ENCODE assay signal across 8 mouse cellular contexts in genomic region chr6:116266273-116267109, GRCm38 (mm10). TPM values are rescaled to one million over a fixed set of nuclear protein-coding genes. Genes with fewer than 3 reads are reported as not detected.
DNase-seq lines count a peak whose midpoint lies in the region; ATAC-seq and TF ChIP-seq lines count a peak whose summit lies in the region.

No protein-coding gene starts in this region.

- intact Hi-C loops in heart, adult 2 months (cut with DNase I) = no loop called here

- 0 out of 2 replicates have a peak, but pooled peaks cover 2% of the 10 kb centered on the region for H3K79me2 ChIP-seq in heart, adult 2 months (replicated peaks; ENCODE audit: control insufficient read depth, insufficient read depth, low read length)

- ATAC-seq in heart, embryonic 14.5 days (ENCODE audit: insufficient number of reproducible peaks, insufficient read depth, low FRiP score, low read depth) = no peak
- no peak; the same call in 1 of the 2 replicates for ATAC-seq in liver, embryonic 11.5 days (replicated peaks; ENCODE audit: low FRiP score)
- ATAC-seq in neural tube, embryonic 14.5 days (ENCODE audit: low read depth) = peak; percentile 36

- no peak for TF ChIP-seq CTCF in heart, adult 2 months (IDR thresholded peaks at IDR 0.05)
- TF ChIP-seq CTCF in ES-Bruce4 (IDR thresholded peaks at IDR 0.05; ENCODE audit: low read depth, low read length) = no peak

- H3K9ac ChIP-seq in heart, embryonic 14.5 days (ENCODE audit: low read length) = no peak overlapping the region
- H3K9ac ChIP-seq in heart, adult 2 months (ENCODE audit: low read depth, low read length) = no peak overlapping the region
- H3K9ac ChIP-seq in ES-Bruce4 (ENCODE audit: low read depth, poor library complexity, severe bottlenecking) = 0 out of 2 replicates have a peak overlapping the region, but pooled peaks have one; percentile 41
- peak overlapping the region; percentile 48 for H3K9ac ChIP-seq in liver, embryonic 11.5 days (ENCODE audit: low read depth, low read length)
- no peak overlapping the region for H3K9ac ChIP-seq in neural tube, embryonic 14.5 days (replicated peaks; ENCODE audit: low read depth, low read length)

- no peak for DNase-seq in heart, adult 2 months
- DNase-seq in forebrain, embryonic 10.5 days (ENCODE audit: extremely low spot score, low spot score) = peak; percentile 77
- peak; percentile 38 for DNase-seq in liver, embryonic 11.5 days (ENCODE audit: low spot score)
- no peak for DNase-seq in ovary, postnatal 10 days (ENCODE audit: low spot score)
- no peak for DNase-seq in right cerebral cortex, adult 18-20 months

- no peak overlapping the region for H3K27ac ChIP-seq in heart, embryonic 14.5 days (replicated peaks in 1 of 2; ENCODE audit: control insufficient read depth in 1 of 2, insufficient read depth in 1 of 2, low read depth in 2 of 2, low read length in 2 of 2)
- H3K27ac ChIP-seq in heart, adult 2 months = no peak overlapping the region
- H3K27ac ChIP-seq in ES-Bruce4 (ENCODE audit: insufficient read depth, low read length) = no peak overlapping the region; the same call in 1 of the 2 replicates
- peak overlapping the region; percentile 85 for H3K27ac ChIP-seq in forebrain, embryonic 10.5 days
- peak overlapping the region; percentile 64 for H3K27ac ChIP-seq in liver, embryonic 11.5 days (ENCODE audit: low read depth, low read length)
- peak overlapping the region; percentile 44 for H3K27ac ChIP-seq in neural tube, embryonic 14.5 days (ENCODE audit: low read depth, low read length)

- no peak for TF ChIP-seq POLR2A in heart, adult 2 months (IDR thresholded peaks at IDR 0.05; ENCODE audit: insufficient read depth, low read depth, low read length)
- TF ChIP-seq POLR2A in ES-Bruce4 (IDR thresholded peaks at IDR 0.05; ENCODE audit: insufficient read depth, low read length) = no peak

- H3K9me3 ChIP-seq in heart, embryonic 14.5 days (ENCODE audit: control insufficient read depth, low read length) = no peaks in the 10 kb centered on the region
- H3K9me3 ChIP-seq in ES-Bruce4 (replicated peaks; ENCODE audit: control insufficient read depth, insufficient read depth, low read length, poor library complexity, severe bottlenecking) = no peaks in the 10 kb centered on the region
- no peaks in the 10 kb centered on the region for H3K9me3 ChIP-seq in forebrain, embryonic 10.5 days
- H3K9me3 ChIP-seq in liver, embryonic 11.5 days (ENCODE audit: control insufficient read depth, low read length) = no peaks in the 10 kb centered on the region
- no peaks in the 10 kb centered on the region for H3K9me3 ChIP-seq in neural tube, embryonic 14.5 days (ENCODE audit: control insufficient read depth, low read length)

- peak overlapping the region; percentile 48 for H3K4me2 ChIP-seq in heart, embryonic 14.5 days (ENCODE audit: low read length)
- peak overlapping the region; percentile 90 for H3K4me2 ChIP-seq in liver, embryonic 11.5 days
- H3K4me2 ChIP-seq in neural tube, embryonic 14.5 days (ENCODE audit: low read depth, low read length) = peak overlapping the region; percentile 40

- H3K4me3 ChIP-seq in heart, embryonic 14.5 days (ENCODE audit: control insufficient read depth in 1 of 2, insufficient read depth in 1 of 2, low read depth in 1 of 2, low read length in 2 of 2) = peak overlapping the region in 1 of 2 experiments; percentile 2; a peak in 1 of 4 replicates
- no peak overlapping the region for H3K4me3 ChIP-seq in heart, adult 2 months
- no peak overlapping the region for H3K4me3 ChIP-seq in ES-Bruce4 (ENCODE audit: low read depth, low read length)
- peak overlapping the region; percentile 71 for H3K4me3 ChIP-seq in forebrain, embryonic 10.5 days
- peak overlapping the region; percentile 29 for H3K4me3 ChIP-seq in liver, embryonic 11.5 days (ENCODE audit: low read depth, low read length)
- H3K4me3 ChIP-seq in neural tube, embryonic 14.5 days (ENCODE audit: low read depth, low read length) = peak overlapping the region; percentile 7; the same call in 1 of the 2 replicates

- no peaks in the 10 kb centered on the region for H3K27me3 ChIP-seq in heart, embryonic 14.5 days (ENCODE audit: control insufficient read depth, insufficient read depth, low read length)
- no peaks in the 10 kb centered on the region for H3K27me3 ChIP-seq in heart, adult 2 months (ENCODE audit: control insufficient read depth, insufficient read depth, low read length)
- no peaks in the 10 kb centered on the region for H3K27me3 ChIP-seq in ES-Bruce4 (ENCODE audit: control insufficient read depth, insufficient read depth, low read length, poor library complexity, severe bottlenecking)
- no peaks in the 10 kb centered on the region for H3K27me3 ChIP-seq in forebrain, embryonic 10.5 days (ENCODE audit: poor library complexity, severe bottlenecking)
- no peaks in the 10 kb centered on the region for H3K27me3 ChIP-seq in liver, embryonic 11.5 days (replicated peaks; ENCODE audit: control insufficient read depth, insufficient read depth, low read length)
- H3K27me3 ChIP-seq in neural tube, embryonic 14.5 days (ENCODE audit: control insufficient read depth, insufficient read depth, low read length) = no peaks in the 10 kb centered on the region

- peaks cover 5 to 6% of the 10 kb centered on the region in 2 experiments; a peak in 2 of 4 replicates for H3K4me1 ChIP-seq in heart, embryonic 14.5 days (ENCODE audit: control insufficient read depth in 2 of 2, insufficient read depth in 2 of 2, low read length in 2 of 2)
- no peaks in the 10 kb centered on the region for H3K4me1 ChIP-seq in heart, adult 2 months (ENCODE audit: control insufficient read depth, insufficient read depth, low read length)
- H3K4me1 ChIP-seq in ES-Bruce4 (ENCODE audit: control insufficient read depth, insufficient read depth, low read length) = peaks cover 5% of the 10 kb centered on the region
- peaks cover 32% of the 10 kb centered on the region for H3K4me1 ChIP-seq in forebrain, embryonic 10.5 days
- peaks cover 10% of the 10 kb centered on the region for H3K4me1 ChIP-seq in liver, embryonic 11.5 days (replicated peaks; ENCODE audit: control insufficient read depth, insufficient read depth, low read length)
- peaks cover 6% of the 10 kb centered on the region for H3K4me1 ChIP-seq in neural tube, embryonic 14.5 days (ENCODE audit: control insufficient read depth, insufficient read depth, low read length)

- no peak for TF ChIP-seq EP300 in heart, adult 2 months (IDR thresholded peaks at IDR 0.05; ENCODE audit: insufficient read depth, low read depth, low read length)
- no peak for TF ChIP-seq EP300 in ES-Bruce4 (IDR thresholded peaks at IDR 0.05; ENCODE audit: insufficient read depth, low read depth, low read length)

- WGBS in heart, embryonic 14.5 days = 24% methylated on average over 11 of the region's 11 CpGs
- whole genome bisulfite sequencing in heart, adult 2 months = 54% methylated on average over 11 of the region's 11 CpGs
- 16% methylated on average over 11 of the region's 11 CpGs for WGBS in forebrain, embryonic 10.5 days
- 28% methylated on average over 11 of the region's 11 CpGs for WGBS in liver, embryonic 11.5 days
- WGBS in neural tube, embryonic 14.5 days = 17% methylated on average over 11 of the region's 11 CpGs

- peaks cover 10% of the 10 kb centered on the region for H3K36me3 ChIP-seq in heart, embryonic 14.5 days (ENCODE audit: control insufficient read depth, insufficient read depth, low read length)
- no peaks in the 10 kb centered on the region for H3K36me3 ChIP-seq in heart, adult 2 months (ENCODE audit: control insufficient read depth, insufficient read depth, low read length)
- no peaks in the 10 kb centered on the region; the same call in 1 of the 2 replicates for H3K36me3 ChIP-seq in ES-Bruce4 (ENCODE audit: control insufficient read depth, insufficient read depth, low read length, poor library complexity, severe bottlenecking)
- peaks cover 10% of the 10 kb centered on the region for H3K36me3 ChIP-seq in forebrain, embryonic 10.5 days (replicated peaks)
- H3K36me3 ChIP-seq in liver, embryonic 11.5 days (ENCODE audit: control insufficient read depth, insufficient read depth, low read length) = no peaks in the 10 kb centered on the region
- 0 out of 2 replicates have a peak, but pooled peaks cover 11% of the 10 kb centered on the region for H3K36me3 ChIP-seq in neural tube, embryonic 14.5 days (ENCODE audit: control insufficient read depth, insufficient read depth, low read length)

RNA-seq across cellular contexts. Expression of gene Zfand4, which starts 2.5 kb away (rescaled TPM):
- polyA plus RNA-seq in heart, embryonic 14.5 days (2014; fragmentation: Nextera tagmentation; extraction: Ambion mirVana) = 3.4 and 3.5 TPM in 2 replicates
- total RNA-seq in heart, adult 2 months (2021) = 1 to 10 TPM; 3.2 to 4.0 TPM
- polyA plus RNA-seq in heart, adult 2 months (2012; rRNA removed) = 1.8 and 2.9 TPM in 2 replicates
- 4.3 and 7.0 TPM in 2 replicates for polyA plus RNA-seq in ES-Bruce4 (2011; ENCODE audit: insufficient read depth, insufficient read length, low read depth, missing spikeins)
- polyA plus RNA-seq in forebrain, embryonic 10.5 days (2016; fragmentation: Nextera tagmentation; extraction: Ambion mirVana) = 8.1 and 8.2 TPM in 2 replicates
- polyA plus RNA-seq in liver, embryonic 11.5 days (2014; fragmentation: Nextera tagmentation; extraction: Ambion mirVana) = 7.3 and 7.9 TPM in 2 replicates
- 6.7 and 7.3 TPM in 2 replicates for polyA plus RNA-seq in neural tube, embryonic 14.5 days (2014; fragmentation: Nextera tagmentation; extraction: Ambion mirVana)

RNA-seq across cellular contexts. Expression of gene Washc2, which starts 58.7 kb away (rescaled TPM):
- polyA plus RNA-seq in heart, embryonic 14.5 days (2014; fragmentation: Nextera tagmentation; extraction: Ambion mirVana) = 34.2 and 36.3 TPM in 2 replicates
- 10 to 100 TPM; 18.1 to 24.5 TPM for total RNA-seq in heart, adult 2 months (2021)
- polyA plus RNA-seq in heart, adult 2 months (2012; rRNA removed) = 17.7 and 25.4 TPM in 2 replicates
- 50.5 and 56.2 TPM in 2 replicates for polyA plus RNA-seq in ES-Bruce4 (2011; ENCODE audit: insufficient read depth, insufficient read length, low read depth, missing spikeins)
- polyA plus RNA-seq in forebrain, embryonic 10.5 days (2016; fragmentation: Nextera tagmentation; extraction: Ambion mirVana) = 47.5 and 49.2 TPM in 2 replicates
- 30.1 and 31.8 TPM in 2 replicates for polyA plus RNA-seq in liver, embryonic 11.5 days (2014; fragmentation: Nextera tagmentation; extraction: Ambion mirVana)
- 65.6 and 74.1 TPM in 2 replicates for polyA plus RNA-seq in neural tube, embryonic 14.5 days (2014; fragmentation: Nextera tagmentation; extraction: Ambion mirVana)

Comparison
In these comparisons a context has a peak if more than half of its experiments do, and no peak if none do; other contexts are left out.
1. H3K27ac ChIP-seq: peak in forebrain, embryonic 10.5 days (single experiment), liver, embryonic 11.5 days (single experiment) and neural tube, embryonic 14.5 days (single experiment); none in heart, embryonic 14.5 days (0 of 2), heart, adult 2 months (single experiment) and ES-Bruce4 (single experiment).
2. H3K4me2 ChIP-seq: peak in every context shown above with its lines; median percentile 90 in liver, embryonic 11.5 days; 48 in heart, embryonic 14.5 days; 40 in neural tube, embryonic 14.5 days.
3. H3K4me3 ChIP-seq: peak in forebrain, embryonic 10.5 days (single experiment), liver, embryonic 11.5 days (single experiment) and neural tube, embryonic 14.5 days (single experiment); none in heart, adult 2 months (single experiment) and ES-Bruce4 (single experiment).
4. H3K9ac ChIP-seq: peak in ES-Bruce4 (single experiment) and liver, embryonic 11.5 days (single experiment); none in heart, embryonic 14.5 days (single experiment), heart, adult 2 months (single experiment) and neural tube, embryonic 14.5 days (single experiment).
5. DNase-seq: peak in forebrain, embryonic 10.5 days (single experiment) and liver, embryonic 11.5 days (single experiment); none in heart, adult 2 months (0 of 2), ovary, postnatal 10 days (single experiment) and right cerebral cortex, adult 18-20 months (single experiment).